Mouse (Mus musculus) adrenal gland, postnatal 4 days (tissue): ENCODE results near the gene Ugcg. TPM values are rescaled to one million over a fixed set of nuclear protein-coding genes. Genes with fewer than 3 reads are reported as not detected.

Experiments used
- DNase-seq, 2 experiments: peaks; one replicate each; pipeline ENCODE4 v3.0.0; 2021 to 2022; ENCODE audit warnings: low spot score in 2 of 2, mixed read lengths in 2 of 2
- total RNA-seq, 2 experiments: library from RNA; stranded (reverse); gene quantifications; 2 replicates each; pipeline ENCODE4 v1.2.3; 2021

Gene Ugcg
- total RNA-seq, 2 experiments from 2014 or later, result 56.0 to 67.6 TPM

DNA sequence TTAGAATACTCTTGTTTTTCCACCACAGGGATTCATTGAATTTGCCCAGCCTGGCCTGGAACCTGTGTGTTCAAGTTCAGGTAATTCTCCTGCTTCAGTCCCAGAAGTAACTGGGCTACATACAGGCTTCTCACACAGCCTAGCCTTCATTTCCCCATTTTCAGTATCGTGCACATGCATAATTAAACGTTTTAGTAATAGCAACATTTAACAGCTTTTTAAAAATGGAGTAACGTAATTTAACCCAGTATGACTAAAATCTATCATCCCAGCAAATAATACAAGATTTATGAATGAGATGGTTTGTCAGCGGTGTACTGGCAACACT lies 619 bp upstream of the Ugcg start:
- DNase-seq, result no peak

DNA sequence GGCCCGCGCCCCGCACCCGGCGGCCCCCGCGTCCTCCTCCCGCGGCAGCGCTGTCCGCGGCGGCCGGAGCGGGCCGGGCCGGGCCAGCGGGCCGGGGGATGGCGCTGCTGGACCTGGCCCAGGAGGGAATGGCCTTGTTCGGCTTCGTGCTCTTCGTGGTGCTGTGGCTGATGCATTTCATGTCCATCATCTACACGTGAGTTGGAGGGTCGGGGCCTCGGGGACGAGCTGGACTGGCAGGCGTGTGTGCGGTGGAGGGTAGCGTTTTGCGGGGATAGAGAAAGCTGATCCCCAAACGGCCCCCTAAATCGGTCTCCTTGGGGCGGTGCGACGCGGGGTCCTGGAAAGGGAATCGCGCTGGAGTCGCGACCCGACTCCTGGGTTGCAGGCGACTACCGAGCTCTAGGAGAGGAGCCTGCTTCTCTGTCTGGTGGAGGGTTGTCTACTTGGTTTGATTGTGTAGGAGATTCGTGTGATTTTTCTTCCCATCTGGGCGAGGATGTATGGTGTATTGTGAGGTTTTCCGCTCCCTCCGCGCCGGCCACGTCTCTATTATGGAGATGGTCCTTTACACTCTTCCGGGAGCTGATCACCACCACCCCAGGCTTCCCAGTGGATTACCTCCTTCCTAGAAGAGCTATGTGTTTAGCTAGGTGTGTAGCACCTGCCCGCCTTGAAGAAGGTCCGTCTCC lies 635 bp downstream of the Ugcg start:
- DNase-seq, result no peak

DNA sequence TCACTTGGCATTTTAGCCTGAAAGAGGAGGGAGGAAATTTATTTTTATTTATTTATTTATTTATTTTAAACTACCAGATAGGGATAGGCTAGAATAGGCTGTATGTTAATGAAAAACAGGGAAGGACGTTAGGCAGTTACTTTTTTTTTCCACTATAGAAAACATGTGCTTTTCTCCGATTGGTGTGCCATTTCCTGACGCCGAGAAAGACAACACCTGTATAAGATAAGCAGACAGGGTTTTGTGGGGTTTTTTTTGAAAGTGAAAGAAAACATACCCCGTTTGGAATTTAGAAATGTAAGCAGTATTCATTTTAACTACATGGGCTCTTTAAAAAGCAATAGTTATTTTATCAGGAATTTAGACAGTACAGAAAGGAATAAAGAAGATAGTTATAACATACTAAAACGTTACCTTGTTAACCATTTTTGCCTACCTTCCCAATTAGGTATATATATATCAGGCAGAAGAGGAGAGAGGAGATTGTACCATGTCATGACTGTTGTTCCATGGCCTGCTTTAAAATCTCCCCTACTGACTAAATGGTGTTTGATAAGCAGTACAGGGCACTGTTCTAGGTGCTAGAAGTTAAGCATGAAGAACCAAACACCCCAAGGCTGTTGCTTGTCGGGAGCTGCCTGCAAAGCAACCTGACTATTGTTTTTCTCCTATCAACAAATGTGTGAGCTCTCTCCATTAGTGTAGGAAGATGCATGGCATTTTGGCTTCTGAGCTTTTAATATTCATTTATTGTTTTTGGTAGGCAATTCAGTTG lies 1.8 kb downstream of the Ugcg start:
- DNase-seq, result no peak

DNA sequence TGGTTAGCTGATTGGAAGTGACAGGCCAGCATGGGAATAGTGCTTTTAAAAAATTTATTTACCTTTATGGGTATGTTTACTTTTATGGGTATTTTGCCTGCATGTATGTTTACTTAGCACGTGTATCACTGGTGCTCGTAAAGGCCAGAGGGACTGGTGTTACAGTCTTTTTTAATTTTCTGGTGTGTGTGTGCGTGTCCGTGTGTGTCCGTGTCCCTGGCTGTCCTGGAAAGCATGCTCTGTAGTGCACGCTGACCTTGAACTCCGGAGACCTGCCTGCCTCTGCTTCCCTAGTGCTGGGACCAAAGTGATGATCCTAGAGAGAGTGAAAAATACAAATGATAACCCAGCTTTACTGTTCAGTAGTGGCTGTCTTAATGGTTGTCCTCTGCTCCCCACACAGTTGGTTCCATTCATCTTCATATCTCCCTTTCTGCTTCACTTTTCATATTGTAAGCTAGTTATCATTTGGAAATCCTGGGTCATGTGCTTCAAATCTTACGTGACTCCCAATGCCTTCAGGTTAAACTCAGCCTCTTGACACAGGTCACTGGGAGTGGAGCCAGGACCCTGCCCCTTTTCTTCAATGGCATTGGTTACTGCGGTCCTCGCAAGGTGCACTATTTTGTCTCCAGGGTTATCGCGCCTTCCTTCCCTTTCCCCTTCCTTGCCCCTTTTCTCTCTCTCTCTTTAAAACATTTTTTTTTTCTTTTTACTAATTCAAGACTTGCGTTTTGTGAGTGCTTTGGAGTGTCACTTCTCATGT lies 5.9 kb downstream of the Ugcg start:
- DNase-seq, result no peak

DNA sequence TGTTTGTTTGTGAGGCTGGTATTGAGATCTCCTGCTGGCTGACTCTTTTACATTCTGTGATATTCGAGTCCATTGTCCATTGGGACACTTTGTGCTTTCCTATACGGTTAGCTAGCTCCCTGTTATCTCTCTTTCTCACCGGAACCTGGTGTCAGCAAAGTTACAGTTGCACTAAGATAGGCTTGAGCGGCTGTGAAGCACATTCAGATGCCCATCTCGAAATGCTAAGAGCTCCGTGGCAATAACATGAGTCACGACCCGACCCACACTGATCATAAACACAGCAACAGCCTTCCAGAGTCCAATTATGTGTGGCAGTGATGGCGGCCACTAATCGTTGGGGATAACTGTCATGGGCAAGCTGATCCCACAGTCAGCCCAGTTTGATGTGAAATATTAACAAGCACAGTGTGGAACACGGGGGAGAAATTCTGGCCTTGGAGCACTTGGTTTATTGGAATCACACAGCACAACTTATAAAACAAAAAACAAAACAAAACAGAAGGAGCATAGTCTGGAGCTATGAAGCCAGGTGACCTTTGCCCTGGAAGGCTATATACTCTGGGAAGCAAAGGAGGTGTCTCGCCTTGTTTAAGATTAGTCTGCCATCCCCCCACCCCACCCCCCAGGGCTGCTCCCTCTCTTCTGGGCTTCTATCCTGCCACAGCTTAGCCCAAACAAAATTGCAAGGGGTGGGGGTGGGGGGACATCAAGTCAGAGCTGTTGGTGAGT lies 7.5 kb downstream of the Ugcg start:
- DNase-seq, result no peak

DNA sequence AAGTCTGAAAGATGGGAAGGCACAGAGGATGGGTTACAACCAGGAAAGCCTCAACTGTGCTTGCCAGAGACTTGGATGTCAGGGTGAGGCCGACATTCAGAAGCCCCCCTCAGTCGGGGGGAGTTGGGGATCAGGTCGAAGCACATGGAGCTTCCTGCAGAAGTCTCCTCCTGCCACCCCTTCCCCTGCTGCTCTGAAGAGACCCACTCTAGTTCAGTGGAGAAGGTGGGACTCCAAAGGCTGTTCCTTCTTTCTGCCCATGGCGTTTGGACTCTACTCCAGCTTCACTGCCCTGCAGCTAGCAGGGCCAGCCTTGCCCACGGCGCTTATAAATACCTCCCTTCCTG lies 8.0 kb downstream of the Ugcg start:
- DNase-seq, result no peak

DNA sequence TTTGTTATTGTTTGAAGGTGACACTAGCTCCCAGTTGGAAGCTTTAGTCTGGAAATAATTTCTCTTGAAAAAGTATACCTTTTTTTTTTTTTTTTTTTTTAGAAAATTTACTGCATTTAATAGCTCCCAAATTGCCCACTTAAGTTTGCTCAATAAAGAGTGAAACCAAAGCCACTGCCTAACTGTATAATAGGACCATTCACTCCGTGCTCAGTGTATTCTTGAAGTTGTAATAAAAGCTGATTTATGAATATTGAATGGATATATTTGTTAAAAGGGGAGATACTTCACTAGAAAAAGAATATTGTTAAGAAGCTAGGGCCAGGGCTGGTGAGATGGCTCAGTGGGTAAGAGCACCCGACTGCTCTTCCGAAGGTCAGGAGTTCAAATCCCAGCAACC lies 8.4 kb downstream of the Ugcg start:
- no peak for DNase-seq

DNA sequence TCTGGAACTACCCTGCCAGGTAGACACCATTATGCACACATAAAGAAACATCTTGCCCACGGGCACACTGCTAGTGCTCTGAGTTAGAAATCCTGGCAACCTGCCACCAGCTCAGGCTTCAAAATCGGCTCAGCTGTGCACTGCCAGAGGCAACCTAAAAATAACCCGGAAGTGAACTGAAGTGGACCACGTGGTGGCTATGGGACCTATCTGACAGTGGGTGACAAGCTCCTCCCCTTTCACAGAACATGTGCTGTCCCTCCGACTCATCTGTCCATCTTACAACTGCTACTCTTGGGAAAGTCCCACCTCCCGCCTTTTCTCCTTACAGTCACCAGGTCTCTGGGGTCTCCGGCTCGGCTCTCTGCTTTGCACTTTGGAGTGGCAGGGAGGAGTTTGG lies 10.3 kb downstream of the Ugcg start:
- peak in 1 of 2 experiments; percentile 21 for DNase-seq

DNA sequence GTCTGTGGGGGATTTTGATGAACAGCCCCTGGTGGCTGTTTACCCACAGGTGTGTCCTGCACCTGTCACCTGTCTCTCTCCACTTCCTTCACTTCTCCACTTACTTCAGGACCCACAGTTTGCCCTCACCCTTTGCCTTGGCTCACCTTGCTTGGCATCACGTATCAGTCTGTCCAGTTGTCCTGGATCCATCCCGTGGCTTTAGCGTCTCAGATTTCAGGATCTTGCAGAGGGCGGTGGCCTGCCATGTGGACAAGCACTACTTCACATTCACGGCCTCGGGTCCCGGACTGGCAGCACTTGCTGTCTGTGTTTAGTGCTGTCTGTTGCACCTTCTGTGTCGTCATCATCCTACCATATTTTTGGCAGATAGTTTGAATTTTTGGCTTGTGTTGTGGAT lies 10.7 kb downstream of the Ugcg start:
- DNase-seq, result no peak

DNA sequence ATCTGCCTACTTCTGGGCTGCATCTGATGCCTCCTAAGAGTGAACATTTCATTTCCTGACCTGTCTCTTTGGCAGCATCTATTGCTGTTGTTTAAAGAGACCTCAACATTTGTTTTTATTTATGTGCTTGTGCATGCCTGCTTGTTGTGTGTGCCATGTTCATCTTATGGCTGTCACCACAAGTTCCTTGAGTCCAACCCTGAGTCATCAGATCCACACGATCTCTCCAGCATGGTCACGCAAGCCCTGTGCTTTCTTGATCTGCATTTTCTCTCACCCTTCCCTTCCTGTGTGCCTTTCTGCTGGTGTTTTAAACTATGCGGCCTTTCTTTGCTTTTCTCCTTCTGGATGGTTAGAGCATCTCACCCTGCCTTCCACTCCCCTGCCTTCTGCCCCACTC lies 11.6 kb downstream of the Ugcg start:
- DNase-seq, result no peak

DNA sequence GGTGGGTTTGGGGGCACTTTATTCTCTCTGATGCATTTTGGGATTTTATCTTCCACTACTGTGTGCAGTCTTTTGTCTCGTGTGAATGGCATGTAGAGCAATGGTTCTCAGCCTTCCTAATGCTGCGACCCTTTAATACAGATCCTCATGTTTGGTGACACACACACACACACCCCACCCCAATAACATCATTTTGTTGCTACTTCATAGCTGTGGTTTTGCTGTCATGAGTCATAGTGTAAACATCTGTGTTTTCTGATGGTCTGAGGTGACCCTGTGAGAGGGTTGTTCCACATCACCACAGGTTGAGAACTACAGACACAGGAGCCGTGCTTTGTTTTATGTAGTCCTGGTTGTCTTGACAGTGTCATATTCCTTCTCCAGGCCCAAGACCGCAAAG lies 15.6 kb downstream of the Ugcg start:
- DNase-seq, result no peak

DNA sequence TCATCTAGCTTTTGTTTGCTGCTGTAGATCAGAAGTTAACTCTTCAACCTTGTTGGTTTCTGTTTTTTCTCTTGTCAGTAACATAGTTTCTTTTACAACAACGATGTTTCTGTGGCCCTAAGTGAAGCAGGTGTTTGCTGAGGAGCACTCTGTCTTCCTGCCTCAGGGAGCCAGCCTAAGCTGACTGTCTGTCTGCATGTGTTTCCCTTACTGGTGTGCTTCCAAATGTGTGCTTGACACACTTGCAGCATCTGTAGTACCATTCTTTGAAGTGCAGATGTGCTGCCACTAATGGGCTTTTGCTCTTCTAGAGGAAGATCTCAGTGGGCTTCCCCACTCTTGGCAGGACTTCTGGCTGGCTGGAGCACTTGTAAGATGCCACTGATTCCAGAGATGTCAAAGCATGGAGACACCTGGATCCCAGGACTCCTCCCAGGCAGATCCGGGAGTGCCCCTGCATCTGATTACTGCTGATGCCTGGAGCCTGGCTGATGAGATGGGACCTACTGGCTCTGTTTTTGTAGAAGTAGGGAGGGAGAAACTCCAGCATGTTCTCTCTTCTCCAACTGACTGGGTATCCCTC lies 16.8 kb downstream of the Ugcg start:
- DNase-seq, result no peak

DNA sequence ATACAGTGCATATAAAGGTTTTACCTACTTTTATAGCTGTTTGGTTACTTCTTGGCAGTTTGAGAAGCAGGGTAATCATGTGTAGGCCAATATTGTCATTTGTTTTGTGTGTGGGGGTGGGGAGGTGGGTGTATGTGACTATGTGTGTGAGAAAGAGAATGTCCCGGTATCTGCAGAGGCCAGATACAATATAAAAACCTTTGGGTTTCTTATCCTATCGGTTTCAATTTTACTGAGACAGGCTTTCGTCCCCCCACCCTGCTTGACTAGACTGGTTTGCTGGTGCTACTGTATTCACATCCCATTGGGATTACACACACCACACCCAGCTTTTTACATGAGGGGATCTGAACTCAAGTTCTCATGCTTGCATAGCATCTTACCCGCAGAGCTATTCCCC lies 17.5 kb downstream of the Ugcg start:
- no peak for DNase-seq

DNA sequence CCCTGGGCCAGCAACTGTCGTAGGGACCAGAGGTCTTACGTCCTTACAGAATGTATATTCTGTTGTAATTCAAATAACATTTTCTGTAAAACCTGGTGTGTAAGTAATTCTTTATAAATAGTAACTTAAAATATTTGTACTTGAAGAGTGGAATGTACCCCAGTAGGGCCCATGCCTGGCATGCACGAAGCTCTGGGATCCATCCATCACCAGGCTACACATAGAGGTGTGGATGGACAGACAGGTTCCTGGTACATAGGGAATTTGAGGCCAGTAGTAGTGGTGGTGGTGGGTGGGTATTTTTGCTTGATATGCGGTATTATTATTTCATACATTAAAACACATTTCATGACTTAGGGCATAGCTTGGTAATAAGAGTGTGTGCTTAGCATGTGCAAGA lies 19.6 kb downstream of the Ugcg start:
- DNase-seq, result no peak

DNA sequence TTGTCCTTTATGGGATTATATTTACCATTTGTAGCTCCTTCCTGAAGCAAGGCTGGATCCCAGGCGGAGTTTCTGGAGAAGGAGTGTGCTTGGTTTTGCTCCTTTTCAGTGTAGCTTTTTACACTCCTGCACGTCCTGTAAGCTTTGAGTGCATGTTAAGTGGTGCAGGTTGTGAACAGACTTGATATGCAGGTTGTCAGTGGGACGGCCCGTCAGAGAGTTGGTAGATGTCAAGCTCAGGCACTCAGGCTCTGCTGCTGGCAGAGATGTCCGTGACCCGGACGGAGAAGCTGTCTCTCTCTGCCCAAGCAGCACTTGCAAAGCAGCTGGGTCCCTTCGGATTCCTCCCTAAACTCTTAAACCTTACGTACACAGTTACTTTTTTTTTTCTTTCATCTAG lies 22.1 kb downstream of the Ugcg start:
- no peak for DNase-seq

DNA sequence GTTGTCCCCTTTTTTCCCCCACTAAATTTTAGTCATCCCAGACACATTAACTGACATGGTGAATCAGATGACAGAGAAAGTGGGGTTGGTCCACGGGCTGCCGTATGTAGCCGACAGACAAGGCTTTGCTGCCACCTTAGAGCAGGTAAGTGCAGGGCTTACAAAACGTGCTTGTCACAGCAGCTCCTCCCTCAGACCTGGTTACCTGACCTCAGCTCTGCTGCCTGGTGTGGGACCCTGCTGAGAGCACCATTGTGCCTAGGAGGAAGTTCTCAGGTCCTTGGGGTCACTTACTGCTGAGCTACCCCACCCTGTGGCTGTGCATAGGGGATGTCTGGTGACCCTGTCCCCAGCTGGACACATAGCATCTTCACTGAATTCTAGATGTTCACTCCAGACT lies 24.8 kb downstream of the Ugcg start:
- DNase-seq, result no peak

DNA sequence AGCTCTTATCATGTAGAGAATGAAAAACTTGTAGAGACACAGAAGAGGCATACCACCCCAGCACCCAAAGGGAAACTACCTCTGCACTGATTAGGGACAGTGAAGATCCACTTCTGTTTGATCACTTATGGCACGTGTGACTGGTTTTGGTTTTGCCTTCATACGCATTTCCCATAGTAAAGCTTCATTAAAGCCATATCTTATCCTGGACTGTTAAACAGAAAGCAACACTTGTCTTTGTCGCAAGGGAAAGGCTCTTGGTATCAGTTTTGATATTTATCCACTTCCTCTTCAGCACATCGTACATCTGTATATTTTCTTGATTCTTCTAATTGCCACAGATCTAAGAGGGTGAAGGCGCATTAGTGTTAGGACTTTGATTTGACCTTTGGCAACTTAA lies 25.6 kb downstream of the Ugcg start:
- DNase-seq, result no peak

DNA sequence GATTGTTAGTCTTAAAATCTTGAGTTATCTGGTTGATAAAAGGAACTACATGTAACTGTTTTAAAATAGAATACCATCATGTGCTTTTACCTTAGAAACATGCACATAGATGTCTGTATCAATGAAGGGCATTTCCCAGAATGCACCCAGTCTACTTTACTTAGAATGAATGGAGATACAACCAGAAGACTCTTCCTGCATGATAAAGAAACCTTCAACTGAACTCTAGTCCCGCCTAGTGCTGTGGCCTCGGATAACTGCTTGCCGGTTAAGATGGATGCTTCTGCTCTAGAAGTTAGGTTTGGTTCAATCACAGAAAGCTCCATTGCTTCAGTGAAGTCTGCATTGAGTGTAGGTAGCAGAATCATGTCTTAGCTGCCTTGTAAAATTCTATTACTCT lies 26.5 kb downstream of the Ugcg start:
- DNase-seq, result no peak

DNA sequence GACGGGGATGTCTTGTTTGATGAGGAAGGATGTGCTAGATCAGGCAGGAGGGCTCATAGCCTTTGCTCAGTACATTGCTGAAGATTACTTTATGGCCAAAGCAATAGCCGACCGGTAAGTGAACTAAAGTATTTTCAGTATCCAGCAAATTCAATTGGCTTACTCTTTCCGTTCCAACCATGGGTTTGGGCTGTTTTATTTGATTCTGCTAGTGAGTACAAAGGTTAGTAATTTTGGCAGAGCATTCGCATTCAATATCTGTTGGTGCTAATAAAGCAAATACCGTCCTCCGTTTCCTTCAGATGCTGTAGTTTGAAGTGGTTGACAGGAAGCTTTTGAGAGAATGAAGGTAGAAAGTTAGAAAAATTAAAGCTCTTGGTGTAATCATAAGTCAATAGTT lies 28.0 kb downstream of the Ugcg start:
- no peak for DNase-seq

DNA sequence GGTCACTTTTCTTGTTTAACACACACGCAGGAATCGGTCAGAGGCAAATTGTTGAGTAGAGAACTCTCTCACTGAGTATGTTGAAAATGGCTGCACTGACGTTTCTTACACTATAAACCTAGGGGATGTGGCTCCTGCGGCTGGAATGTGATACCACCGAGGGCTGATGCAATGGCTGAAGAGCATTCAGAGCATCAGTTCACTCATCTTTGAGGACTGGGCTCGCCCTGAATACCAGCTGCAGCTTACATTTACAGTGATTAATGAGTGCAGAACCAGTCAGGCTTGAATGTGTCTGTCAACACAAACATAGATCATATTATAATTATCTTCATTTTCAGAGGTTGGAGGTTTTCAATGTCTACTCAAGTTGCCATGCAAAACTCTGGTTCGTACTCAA lies 29.1 kb downstream of the Ugcg start:
- DNase-seq, result no peak

DNA sequence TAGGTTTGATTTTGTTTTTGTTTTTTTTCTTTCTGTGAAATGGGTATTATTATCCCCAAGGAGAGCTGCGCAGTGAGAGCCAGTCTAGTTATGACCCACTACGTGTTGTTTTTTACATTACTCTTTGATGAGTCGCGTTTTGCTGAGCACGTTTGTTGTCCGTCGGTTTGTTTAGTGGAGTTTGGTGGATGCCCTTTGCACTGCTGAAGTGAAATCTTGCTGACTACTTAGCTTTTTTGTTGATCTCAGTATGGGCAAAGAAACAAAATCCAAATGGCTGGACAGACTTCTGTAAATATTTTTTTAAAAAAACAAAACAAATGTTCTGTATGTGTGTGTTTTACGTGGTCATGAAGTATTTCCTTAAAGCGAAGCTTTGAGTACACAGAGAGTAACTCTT lies 33.2 kb downstream of the Ugcg start:
- DNase-seq, result no peak
